Mouse (Mus musculus) naive thymus-derived CD4-positive, alpha-beta T cell, adult 2 months (primary cell): ENCODE results near the gene Unc119.

Experiments used
- DNase-seq: peaks from one replicate; pipeline ENCODE4 v3.0.0-alpha.2; 2011; ENCODE audit warnings: low read depth

Gene Unc119

GRCm38 (mm10) chr11:78343381-78344327 lies at the start of gene Unc119:
TSS of gene Unc119 (plus strand) at chr11:78343482.
- DNase-seq: peak; percentile 75

GRCm38 (mm10) chr11:78294585-78294984 lies 48.7 kb upstream of the Unc119 start:
- DNase-seq: no peak

- no peak for DNase-seq
These were observed 42.4 kb upstream of the Unc119 start for GRCm38 (mm10) chr11:78300917-78301316.

GRCm38 (mm10) chr11:78301357-78302084 lies 41.8 kb upstream of the Unc119 start, which contains the start of gene Spag5:
TSS of gene Spag5 (plus strand) at chr11:78301529.
- peak; percentile 93 for DNase-seq

- DNase-seq: no peak
These were observed 38.0 kb upstream of the Unc119 start for GRCm38 (mm10) chr11:78305272-78305671.

GRCm38 (mm10) chr11:78310861-78311511 lies 32.3 kb upstream of the Unc119 start:
- DNase-seq: no peak

GRCm38 (mm10) chr11:78313662-78314061 lies 29.6 kb upstream of the Unc119 start:
- no peak for DNase-seq

GRCm38 (mm10) chr11:78318411-78318810 lies 24.9 kb upstream of the Unc119 start:
- no peak for DNase-seq

- no peak for DNase-seq
These were observed 21.0 kb upstream of the Unc119 start for GRCm38 (mm10) chr11:78322076-78322831.

GRCm38 (mm10) chr11:78322860-78323259 lies 20.4 kb upstream of the Unc119 start, which contains the start of gene Aldoc:
TSS of gene Aldoc (plus strand) at chr11:78322968.
- DNase-seq: peak; percentile 87

- DNase-seq: no peak
These were observed 19.1 kb upstream of the Unc119 start for GRCm38 (mm10) chr11:78324000-78324785.

- no peak for DNase-seq
These were observed 18.3 kb upstream of the Unc119 start for GRCm38 (mm10) chr11:78324965-78325364.

GRCm38 (mm10) chr11:78327215-78327614 lies 16.1 kb upstream of the Unc119 start:
- DNase-seq: no peak

- peak; percentile 95 for DNase-seq
These were observed 15.4 kb upstream of the Unc119 start, which contains the start of gene Pigs for GRCm38 (mm10) chr11:78327634-78328511. TSS of gene Pigs (plus strand) at chr11:78328415.

- no peak for DNase-seq
These were observed 14.7 kb upstream of the Unc119 start for GRCm38 (mm10) chr11:78328512-78329056.

- no peak for DNase-seq
These were observed 10.6 kb upstream of the Unc119 start for GRCm38 (mm10) chr11:78332676-78333075.

- no peak for DNase-seq
These were observed 9.3 kb upstream of the Unc119 start for GRCm38 (mm10) chr11:78333992-78334391.

GRCm38 (mm10) chr11:78337040-78337439 lies 6.2 kb upstream of the Unc119 start:
- DNase-seq: no peak

- DNase-seq: no peak
These were observed 1.6 kb upstream of the Unc119 start for GRCm38 (mm10) chr11:78341702-78342101.
